Mouse (Mus musculus): Measurements from ENCODE around the gene Hist1h4m.

DNA sequence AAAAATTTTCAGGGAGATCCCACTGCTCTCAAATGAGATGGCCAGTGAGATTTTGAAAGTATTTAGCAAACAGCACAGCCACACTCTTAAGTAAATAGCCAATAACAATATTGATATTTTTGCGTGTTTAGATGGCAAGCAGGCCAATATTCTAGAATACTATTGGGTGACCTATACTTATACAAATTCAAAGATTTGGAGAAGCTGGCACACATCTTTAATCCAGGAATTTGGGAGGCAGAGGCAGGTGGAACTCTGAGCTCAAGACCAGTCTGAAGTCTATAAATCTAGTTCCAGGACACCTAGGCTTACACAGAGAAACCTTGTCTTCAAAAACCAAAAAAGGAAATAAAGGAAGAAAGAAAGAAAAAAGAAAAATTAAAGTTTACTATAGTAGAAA lies 29.9 kb upstream of the Hist1h4m start:
- TF ChIP-seq CTCF (conservative IDR thresholded peaks at IDR 0.05; ENCODE audit: low read length), result no peak
- TF ChIP-seq NANOG (IDR thresholded peaks at IDR 0.05; ENCODE audit: borderline replicate concordance, low read length), result no peak
- no peak for TF ChIP-seq POU5F1 (IDR thresholded peaks at IDR 0.05; ENCODE audit: borderline replicate concordance, low read length)
